Mouse (Mus musculus) stomach, adult 2 months (tissue): ENCODE measurements around the gene Olfr159. TPM values are rescaled to one million over a fixed set of nuclear protein-coding genes. Genes with fewer than 3 reads are reported as not detected.

Experiments used
- polyA plus RNA-seq: library from polyadenylated mRNA; depleted of rRNA; stranded (reverse); fragments of >200 nt; gene quantifications from 2 replicates; pipeline ENCODE4 v1.2.3, GENCODE M21; 2012; rRNA removed

Gene Olfr159
- not detected in 2 replicates for polyA plus RNA-seq

GRCm38 (mm10) chr4:43770909-43771308 is at the start of gene Olfr159:
Gene Olfr159 (minus strand): TSS chr4:43771009.

GRCm38 (mm10) chr4:43729794-43730550 is 40.8 kb downstream of the Olfr159 start, which contains the start of gene Spaar:
Gene Spaar (plus strand): TSS chr4:43730034.

GRCm38 (mm10) chr4:43726995-43727394 is 43.8 kb downstream of the Olfr159 start, which contains the start of gene Hrct1:
Gene Hrct1 (plus strand): TSS chr4:43727188.

Other genes starting within 250 kb of the Olfr159 start
- 135 and 141 TPM in 2 replicates for gene Tpm2, start 247.2 kb downstream of the Olfr159 start, polyA plus RNA-seq
- gene Creb3, start 208.7 kb downstream of the Olfr159 start, polyA plus RNA-seq: 81.6 and 105 TPM in 2 replicates
- gene Tln1, start 208.3 kb downstream of the Olfr159 start, polyA plus RNA-seq: 39.2 and 40.8 TPM in 2 replicates
- gene Rgp1, start 192.3 kb downstream of the Olfr159 start, polyA plus RNA-seq: 22.1 and 23.2 TPM in 2 replicates
- 8.4 and 9.4 TPM in 2 replicates for gene Gba2, start 192.1 kb downstream of the Olfr159 start, polyA plus RNA-seq
- not detected in 2 replicates for gene Msmp, start 186.5 kb downstream of the Olfr159 start, polyA plus RNA-seq
- 7.3 and 12.5 TPM in 2 replicates for gene Npr2, start 139.1 kb downstream of the Olfr159 start, polyA plus RNA-seq
- gene Spag8, start 117.4 kb downstream of the Olfr159 start, polyA plus RNA-seq: 0.19 and 0.75 TPM in 2 replicates
- 43.0 and 58.4 TPM in 2 replicates for gene Hint2, start 114.5 kb downstream of the Olfr159 start, polyA plus RNA-seq
- gene Tmem8b, start 102.0 kb downstream of the Olfr159 start, polyA plus RNA-seq: 5.1 and 5.4 TPM in 2 replicates
- 0.08 TPM in 1 of 2 replicates, not detected in the other for gene Fam221b, start 101.9 kb downstream of the Olfr159 start, polyA plus RNA-seq
- gene Olfr70, start 70.2 kb downstream of the Olfr159 start, polyA plus RNA-seq: not detected in 2 replicates
- gene Olfr71, start 60.8 kb downstream of the Olfr159 start, polyA plus RNA-seq: not detected in 2 replicates
- gene Hrct1, start 43.8 kb downstream of the Olfr159 start, polyA plus RNA-seq: 6.2 and 9.7 TPM in 2 replicates
- 0.37 and 0.73 TPM in 2 replicates for gene Spaar, start 41.0 kb downstream of the Olfr159 start, polyA plus RNA-seq
- gene Olfr156, start 52.9 kb upstream of the Olfr159 start, polyA plus RNA-seq: not detected in 2 replicates
- not detected in 2 replicates for gene Olfr157, start 69.2 kb upstream of the Olfr159 start, polyA plus RNA-seq
- not detected in 2 replicates for gene Olfr155, start 80.6 kb upstream of the Olfr159 start, polyA plus RNA-seq
- 2.2 and 4.0 TPM in 2 replicates for gene Reck, start 104.5 kb upstream of the Olfr159 start, polyA plus RNA-seq
- 4.8 and 7.3 TPM in 2 replicates for gene Glipr2, start 186.4 kb upstream of the Olfr159 start, polyA plus RNA-seq
- gene Ccin, start 212.5 kb upstream of the Olfr159 start, polyA plus RNA-seq: not detected in 2 replicates
- gene Clta, start 233.4 kb upstream of the Olfr159 start, polyA plus RNA-seq: 64.6 and 109 TPM in 2 replicates